Mouse (Mus musculus): ENCODE data around the gene Rarb. TPM values are rescaled to one million over a fixed set of nuclear protein-coding genes. Genes with fewer than 3 reads are reported as not detected.
A peak's percentile ranks its signal among the peaks of the same experiment; 100 is the strongest.

Rarb gene
- polyA plus RNA-seq, 1 experiment = 19.8 TPM

- DNase-seq (ENCODE audit: low read depth) = peak; percentile 13
These were observed 299.3 kb downstream of the Rarb start for GRCm38 (mm10) chr14:16519588-16520167.

GRCm38 (mm10) chr14:16517958-16518357 lies 301.0 kb downstream of the Rarb start:
- TF ChIP-seq POLR2A (IDR thresholded peaks at IDR 0.05; ENCODE audit: borderline replicate concordance, extremely low read depth, insufficient read depth, insufficient read length, poor library complexity, severe bottlenecking) = no peak
- peak; percentile 79 for DNase-seq (ENCODE audit: low read depth)

More at GRCm38 (mm10) chr14:16519588-16520167, 299.3 kb downstream of the Rarb start:
- TF ChIP-seq CTCF (IDR thresholded peaks at IDR 0.05; ENCODE audit: borderline replicate concordance, extremely low read depth, insufficient read depth, insufficient read length) = no peak
- TF ChIP-seq POLR2A (IDR thresholded peaks at IDR 0.05; ENCODE audit: borderline replicate concordance, extremely low read depth, insufficient read depth, insufficient read length, poor library complexity, severe bottlenecking) = no peak

GRCm38 (mm10) chr14:16515731-16516130 lies 303.2 kb downstream of the Rarb start:
- no peak for DNase-seq (ENCODE audit: low read depth)
- TF ChIP-seq CTCF (IDR thresholded peaks at IDR 0.05; ENCODE audit: borderline replicate concordance, extremely low read depth, insufficient read depth, insufficient read length) (no peak), POLR2A (IDR thresholded peaks at IDR 0.05; ENCODE audit: borderline replicate concordance, extremely low read depth, insufficient read depth, insufficient read length, poor library complexity, severe bottlenecking) (no peak)

GRCm38 (mm10) chr14:16510574-16510973 lies 308.4 kb downstream of the Rarb start:
- TF ChIP-seq CTCF (IDR thresholded peaks at IDR 0.05; ENCODE audit: borderline replicate concordance, extremely low read depth, insufficient read depth, insufficient read length) (no peak), POLR2A (IDR thresholded peaks at IDR 0.05; ENCODE audit: borderline replicate concordance, extremely low read depth, insufficient read depth, insufficient read length, poor library complexity, severe bottlenecking) (no peak)
- no peak for DNase-seq (ENCODE audit: low read depth)

- no peak for TF ChIP-seq POLR2A (IDR thresholded peaks at IDR 0.05; ENCODE audit: borderline replicate concordance, extremely low read depth, insufficient read depth, insufficient read length, poor library complexity, severe bottlenecking)
- TF ChIP-seq CTCF (IDR thresholded peaks at IDR 0.05; ENCODE audit: borderline replicate concordance, extremely low read depth, insufficient read depth, insufficient read length) = no peak
- no peak for DNase-seq (ENCODE audit: low read depth)
These were observed 309.1 kb downstream of the Rarb start for GRCm38 (mm10) chr14:16509825-16510224.

GRCm38 (mm10) chr14:16508760-16509159 lies 310.2 kb downstream of the Rarb start:
- no peak for DNase-seq (ENCODE audit: low read depth)
- no peak for TF ChIP-seq CTCF (IDR thresholded peaks at IDR 0.05; ENCODE audit: borderline replicate concordance, extremely low read depth, insufficient read depth, insufficient read length)
- no peak for TF ChIP-seq POLR2A (IDR thresholded peaks at IDR 0.05; ENCODE audit: borderline replicate concordance, extremely low read depth, insufficient read depth, insufficient read length, poor library complexity, severe bottlenecking)

- peak; percentile 8 for DNase-seq (ENCODE audit: low read depth)
- TF ChIP-seq POLR2A (IDR thresholded peaks at IDR 0.05; ENCODE audit: borderline replicate concordance, extremely low read depth, insufficient read depth, insufficient read length, poor library complexity, severe bottlenecking) = no peak
- TF ChIP-seq CTCF (IDR thresholded peaks at IDR 0.05; ENCODE audit: borderline replicate concordance, extremely low read depth, insufficient read depth, insufficient read length) = no peak
These were observed 321.7 kb downstream of the Rarb start for GRCm38 (mm10) chr14:16497226-16497661.

GRCm38 (mm10) chr14:16483656-16484380 lies 335.1 kb downstream of the Rarb start:
- peak; percentile 81 for DNase-seq (ENCODE audit: low read depth)
- TF ChIP-seq POLR2A (IDR thresholded peaks at IDR 0.05; ENCODE audit: borderline replicate concordance, extremely low read depth, insufficient read depth, insufficient read length, poor library complexity, severe bottlenecking) (no peak), CTCF (IDR thresholded peaks at IDR 0.05; ENCODE audit: borderline replicate concordance, extremely low read depth, insufficient read depth, insufficient read length) (no peak)

GRCm38 (mm10) chr14:16480621-16481020 lies 338.3 kb downstream of the Rarb start:
- DNase-seq (ENCODE audit: low read depth) = no peak
- TF ChIP-seq CTCF (IDR thresholded peaks at IDR 0.05; ENCODE audit: borderline replicate concordance, extremely low read depth, insufficient read depth, insufficient read length) (no peak), POLR2A (IDR thresholded peaks at IDR 0.05; ENCODE audit: borderline replicate concordance, extremely low read depth, insufficient read depth, insufficient read length, poor library complexity, severe bottlenecking) (no peak)

GRCm38 (mm10) chr14:16479521-16479920 lies 339.4 kb downstream of the Rarb start:
- no peak for TF ChIP-seq CTCF (IDR thresholded peaks at IDR 0.05; ENCODE audit: borderline replicate concordance, extremely low read depth, insufficient read depth, insufficient read length)
- no peak for TF ChIP-seq POLR2A (IDR thresholded peaks at IDR 0.05; ENCODE audit: borderline replicate concordance, extremely low read depth, insufficient read depth, insufficient read length, poor library complexity, severe bottlenecking)
- no peak for DNase-seq (ENCODE audit: low read depth)

- TF ChIP-seq CTCF (IDR thresholded peaks at IDR 0.05; ENCODE audit: borderline replicate concordance, extremely low read depth, insufficient read depth, insufficient read length) (no peak), POLR2A (IDR thresholded peaks at IDR 0.05; ENCODE audit: borderline replicate concordance, extremely low read depth, insufficient read depth, insufficient read length, poor library complexity, severe bottlenecking) (no peak)
- DNase-seq (ENCODE audit: low read depth) = no peak
These were observed 340.2 kb downstream of the Rarb start for GRCm38 (mm10) chr14:16478606-16479323.

Measured in brain, embryonic 14.5 days (tissue).